Mouse (Mus musculus) hindbrain, embryonic 10.5 days (tissue): Measurements from ENCODE around the gene Tmem235. TPM values are rescaled to one million over a fixed set of nuclear protein-coding genes. Genes with fewer than 3 reads are reported as not detected.

Source experiments
- DNase-seq: peaks from one replicate; pipeline ENCODE4 v3.0.0-alpha.2; 2017; ENCODE audit warnings: low spot score
- H3K27ac ChIP-seq: fragments of 300-500 bp; sonication (generic); 2 replicates; pipeline ENCODE4 v1.5.1; 2016; ENCODE audit warnings: mild to moderate bottlenecking, moderate library complexity
- H3K27me3 ChIP-seq: fragments of 300-500 bp; sonication (generic); 2 replicates; pipeline ENCODE4 v1.6.1; 2016; ENCODE audit warnings: mild to moderate bottlenecking; ENCODE audit not compliant: poor library complexity, insufficient read depth, severe bottlenecking
- H3K36me3 ChIP-seq: fragments of 300-500 bp; sonication (generic); 2 replicates; pipeline ENCODE4 v1.6.1; 2016; ENCODE audit warnings: mild to moderate bottlenecking, moderate library complexity
- H3K4me1 ChIP-seq: fragments of 300-500 bp; sonication (generic); replicated peaks from 2 replicates; pipeline ENCODE4 v1.6.1; 2016; ENCODE audit warnings: mild to moderate bottlenecking
- H3K4me3 ChIP-seq: fragments of 300-500 bp; sonication (generic); 2 replicates; pipeline ENCODE4 v1.5.1; 2016; ENCODE audit warnings: mild to moderate bottlenecking, moderate library complexity
- H3K9me3 ChIP-seq: fragments of 300-500 bp; sonication (generic); 2 replicates; pipeline ENCODE4 v1.6.1; 2016; ENCODE audit warnings: mild to moderate bottlenecking, moderate library complexity
- WGBS: fragments of 180-500 bp; shearing (Covaris S2); methylation state at CpG from one replicate; pipeline ENCODE4 v1.1.7; 2016; 5-methylcytosine and 5-hydroxymethylcytosine counted together
- polyA plus RNA-seq: library from polyadenylated mRNA; unstranded; fragments of >200 nt; fragmentation: Nextera tagmentation; extraction: Ambion mirVana; gene quantifications from 2 replicates; pipeline ENCODE4 v1.2.1, GENCODE M21; 2016

The Tmem235 gene
- polyA plus RNA-seq, 1 experiment from 2014 or later: not detected

DNA sequence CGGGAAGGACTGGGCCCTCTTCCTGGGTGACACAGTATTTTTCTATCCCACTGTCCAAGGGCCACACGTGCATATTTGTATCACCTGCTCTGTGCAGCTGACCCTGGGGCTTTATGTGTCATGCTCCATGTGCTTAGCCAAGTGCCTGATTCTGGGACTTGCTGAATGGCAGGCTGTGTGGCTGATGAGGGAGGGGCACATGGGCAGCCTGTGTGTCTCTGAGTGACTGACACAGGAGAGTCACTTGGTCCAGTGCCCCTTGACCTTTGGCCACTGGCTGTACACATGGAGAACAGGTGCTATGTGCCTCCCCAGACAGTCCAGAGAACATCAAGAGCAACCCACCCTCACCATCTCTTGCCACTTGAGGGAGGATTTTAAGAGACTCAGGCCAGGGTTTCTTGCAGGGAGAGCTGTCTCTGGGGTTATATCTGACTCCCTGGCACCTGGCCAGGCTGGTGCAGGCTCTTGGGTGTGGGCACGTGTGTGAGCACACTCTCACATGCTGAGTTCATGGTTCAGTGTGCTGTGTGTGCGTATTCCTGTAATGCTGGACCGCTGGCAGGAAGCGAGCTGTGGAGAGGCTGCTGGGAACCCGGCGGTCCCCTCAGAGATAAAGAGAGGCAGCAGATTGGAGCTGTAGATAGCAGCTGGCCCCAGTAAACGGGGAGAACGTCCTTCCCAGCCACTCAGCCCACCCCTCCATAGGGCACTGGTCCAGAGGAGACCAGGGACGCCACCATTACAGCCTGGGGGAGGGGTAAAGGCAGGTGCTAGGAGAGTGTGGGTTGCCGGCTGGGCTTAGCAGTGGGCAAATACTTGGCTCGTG, 17.6 kb downstream of the Tmem235 start:
- H3K9me3 ChIP-seq: no peaks in the 10 kb centered on the region
- WGBS: 40% methylated on average over 13 of the region's 13 CpGs
- peaks cover 68% of the 10 kb centered on the region for H3K4me1 ChIP-seq
- no peak for DNase-seq
- H3K27ac ChIP-seq: peak overlapping the region; percentile 68
- H3K27me3 ChIP-seq: peaks cover 41% of the 10 kb centered on the region
- no peaks in the 10 kb centered on the region for H3K36me3 ChIP-seq
- H3K4me3 ChIP-seq: 0 out of 2 replicates have a peak overlapping the region, but pooled peaks have one; percentile 10

GRCm38 (mm10) chr11:117878892-117879291, 18.3 kb downstream of the Tmem235 start:
- Histone ChIP-seq H3K27me3 (peaks cover 45% of the 10 kb centered on the region), H3K9me3 (no peaks in the 10 kb centered on the region), H3K27ac (peak overlapping the region; percentile 68), H3K36me3 (no peaks in the 10 kb centered on the region), H3K4me1 (peaks cover 65% of the 10 kb centered on the region), H3K4me3 (no peak overlapping the region)
- WGBS: 32% methylated on average over 8 of the region's 8 CpGs
- DNase-seq: no peak

DNA sequence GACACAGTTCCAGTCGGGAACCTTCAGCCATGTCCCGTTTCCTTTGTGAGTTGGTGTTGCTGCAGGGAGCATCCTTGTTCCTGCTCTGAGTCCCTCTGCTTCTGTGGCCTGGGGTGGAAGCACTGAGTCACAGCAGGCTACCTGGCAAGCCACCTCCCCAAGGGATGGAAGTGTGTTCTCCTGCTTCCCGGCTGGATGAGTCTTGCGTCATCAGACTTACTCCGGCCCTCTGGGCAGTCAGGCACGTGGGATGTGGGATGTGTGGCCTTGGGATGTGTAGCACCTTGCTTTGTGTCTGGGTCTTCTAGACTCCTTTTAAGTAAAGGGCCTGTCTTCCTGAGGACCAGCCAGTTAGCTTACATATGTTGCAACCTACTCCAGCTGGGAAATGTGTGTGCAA, 19.1 kb downstream of the Tmem235 start:
- H3K36me3 ChIP-seq: no peaks in the 10 kb centered on the region
- 73% methylated on average over 6 of the region's 6 CpGs for WGBS
- peaks cover 65% of the 10 kb centered on the region for H3K4me1 ChIP-seq
- no peaks in the 10 kb centered on the region for H3K9me3 ChIP-seq
- 0 out of 2 replicates have a peak overlapping the region, but pooled peaks have one; percentile 4 for H3K27ac ChIP-seq
- no peak overlapping the region for H3K4me3 ChIP-seq
- DNase-seq: no peak
- H3K27me3 ChIP-seq: peaks cover 49% of the 10 kb centered on the region

DNA sequence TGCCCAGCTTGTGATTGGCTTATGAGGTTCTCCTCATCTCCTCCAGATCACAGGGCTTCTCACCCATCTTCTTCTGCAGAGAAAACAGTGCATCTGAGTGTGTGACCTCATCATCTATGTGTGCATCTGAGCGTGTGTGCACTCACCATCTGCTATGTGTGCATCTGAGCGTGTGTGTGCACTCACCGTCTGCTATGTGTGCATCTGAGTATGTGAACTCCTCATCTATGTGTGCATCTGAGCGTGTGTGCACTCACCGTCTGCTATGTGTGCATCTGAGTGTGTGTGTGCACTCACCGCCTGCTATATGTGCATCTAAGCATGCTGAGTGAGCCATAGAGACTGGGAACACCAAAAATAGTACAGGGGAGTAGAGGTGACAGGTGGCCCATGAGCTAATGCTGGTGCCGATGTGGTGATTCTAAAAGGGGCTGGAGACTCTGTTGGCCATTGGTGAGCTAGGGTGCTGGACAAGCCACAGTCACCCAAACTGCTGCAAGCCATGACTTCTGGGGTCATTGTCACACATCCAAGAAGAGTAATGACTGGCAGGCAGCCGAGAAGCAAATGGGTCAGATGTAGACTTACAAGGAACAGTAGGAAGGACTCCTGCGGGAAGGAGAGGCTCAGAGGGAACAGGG, 19.9 kb downstream of the Tmem235 start:
- Histone ChIP-seq H3K4me1 (peaks cover 57% of the 10 kb centered on the region), H3K36me3 (no peaks in the 10 kb centered on the region), H3K4me3 (no peak overlapping the region), H3K9me3 (no peaks in the 10 kb centered on the region), H3K27me3 (peaks cover 54% of the 10 kb centered on the region), H3K27ac (no peak overlapping the region)
- 87% methylated on average over 9 of the region's 9 CpGs for WGBS
- no peak for DNase-seq

GRCm38 (mm10) chr11:117880977-117881358, 20.4 kb downstream of the Tmem235 start:
- Histone ChIP-seq H3K27ac (0 out of 2 replicates have a peak overlapping the region, but pooled peaks have one; percentile 46), H3K27me3 (peaks cover 57% of the 10 kb centered on the region), H3K4me1 (peaks cover 56% of the 10 kb centered on the region), H3K36me3 (no peaks in the 10 kb centered on the region), H3K9me3 (no peaks in the 10 kb centered on the region), H3K4me3 (no peak overlapping the region)
- DNase-seq: no peak
- WGBS: 88% methylated on average over 6 of the region's 6 CpGs

DNA sequence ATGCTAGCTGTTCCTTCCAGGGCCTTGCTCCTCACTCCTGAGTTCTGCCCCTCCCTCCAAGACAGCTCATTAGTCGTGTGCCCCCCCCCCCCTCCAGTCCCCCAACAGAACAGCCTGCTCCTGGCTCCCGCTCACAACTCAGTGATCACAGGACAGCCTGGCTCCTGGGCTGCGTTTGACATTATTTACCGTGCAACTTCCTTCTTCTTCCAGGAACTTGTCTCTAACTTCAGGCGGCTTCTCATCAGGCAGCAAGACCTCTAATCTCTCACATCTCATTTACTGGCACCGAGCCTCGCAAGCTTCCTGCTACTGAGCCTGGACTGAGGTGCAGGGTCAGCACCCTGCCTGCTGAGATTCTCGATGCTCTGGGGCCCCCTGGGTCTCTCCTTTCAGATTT, 21.2 kb downstream of the Tmem235 start:
- no peaks in the 10 kb centered on the region for H3K36me3 ChIP-seq
- 13% methylated on average over 8 of the region's 8 CpGs for WGBS

DNA sequence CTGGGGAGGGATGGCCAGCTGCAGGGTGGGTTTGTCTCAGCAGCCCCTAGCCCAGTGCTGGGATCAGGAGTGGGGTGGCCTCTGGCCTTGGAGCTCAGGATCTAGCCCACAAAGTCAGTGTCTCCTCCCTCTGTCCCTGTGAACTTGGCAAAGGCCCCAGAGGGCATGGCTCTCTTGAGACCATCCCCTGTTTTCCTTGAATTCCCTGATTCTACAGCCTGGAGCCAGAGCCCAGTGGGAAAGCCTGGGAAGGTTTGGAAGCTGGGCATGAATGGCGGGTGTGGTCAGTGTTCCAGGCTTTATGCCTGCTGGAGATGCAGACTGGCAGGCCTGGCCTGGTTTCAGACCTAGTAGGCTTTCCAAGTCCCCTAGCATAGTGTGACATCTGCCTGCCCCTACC, 21.7 kb downstream of the Tmem235 start:
- H3K4me3 ChIP-seq: no peak overlapping the region
- peaks cover 56% of the 10 kb centered on the region for H3K4me1 ChIP-seq
- peak overlapping the region; percentile 46; the same call in 1 of the 2 replicates for H3K27ac ChIP-seq
- H3K9me3 ChIP-seq: no peaks in the 10 kb centered on the region
- no peaks in the 10 kb centered on the region for H3K36me3 ChIP-seq
- 76% methylated on average over 1 of the region's 1 CpGs for WGBS
- DNase-seq: no peak
- H3K27me3 ChIP-seq: peaks cover 68% of the 10 kb centered on the region

More for the DNA sequence above, 21.2 kb downstream of the Tmem235 start:
- Histone ChIP-seq H3K27me3 (peaks cover 63% of the 10 kb centered on the region), H3K9me3 (no peaks in the 10 kb centered on the region), H3K27ac (peak overlapping the region; percentile 46), H3K4me1 (peaks cover 56% of the 10 kb centered on the region), H3K4me3 (no peak overlapping the region)
- no peak for DNase-seq

DNA sequence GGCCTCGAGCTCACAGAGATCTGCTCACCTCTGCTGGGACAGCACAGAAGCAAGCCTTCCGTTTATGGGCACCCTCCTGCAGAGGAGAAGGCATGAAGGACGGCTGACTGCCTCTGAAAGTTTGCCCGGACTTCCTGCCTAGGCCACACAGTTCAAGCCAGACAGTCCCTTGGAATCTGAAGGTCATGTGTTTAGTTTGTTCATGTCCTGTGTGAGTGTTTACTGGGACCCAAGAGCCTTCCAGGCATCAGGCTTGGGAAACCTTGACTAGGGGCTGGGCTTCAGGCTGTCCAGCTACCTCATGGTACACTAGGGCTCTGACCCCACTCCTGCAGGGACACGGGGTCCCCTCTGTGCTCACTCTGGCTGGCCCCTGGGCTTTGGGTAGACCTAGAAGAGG, 25.4 kb downstream of the Tmem235 start:
- H3K4me3 ChIP-seq: no peak overlapping the region
- no peaks in the 10 kb centered on the region for H3K9me3 ChIP-seq
- H3K4me1 ChIP-seq: peaks cover 60% of the 10 kb centered on the region
- 0 out of 2 replicates have a peak overlapping the region, but pooled peaks have one; percentile 23 for H3K27ac ChIP-seq
- H3K27me3 ChIP-seq: peaks cover 84% of the 10 kb centered on the region
- H3K36me3 ChIP-seq: no peaks in the 10 kb centered on the region
- DNase-seq: no peak
- WGBS: 52% methylated on average over 5 of the region's 5 CpGs

DNA sequence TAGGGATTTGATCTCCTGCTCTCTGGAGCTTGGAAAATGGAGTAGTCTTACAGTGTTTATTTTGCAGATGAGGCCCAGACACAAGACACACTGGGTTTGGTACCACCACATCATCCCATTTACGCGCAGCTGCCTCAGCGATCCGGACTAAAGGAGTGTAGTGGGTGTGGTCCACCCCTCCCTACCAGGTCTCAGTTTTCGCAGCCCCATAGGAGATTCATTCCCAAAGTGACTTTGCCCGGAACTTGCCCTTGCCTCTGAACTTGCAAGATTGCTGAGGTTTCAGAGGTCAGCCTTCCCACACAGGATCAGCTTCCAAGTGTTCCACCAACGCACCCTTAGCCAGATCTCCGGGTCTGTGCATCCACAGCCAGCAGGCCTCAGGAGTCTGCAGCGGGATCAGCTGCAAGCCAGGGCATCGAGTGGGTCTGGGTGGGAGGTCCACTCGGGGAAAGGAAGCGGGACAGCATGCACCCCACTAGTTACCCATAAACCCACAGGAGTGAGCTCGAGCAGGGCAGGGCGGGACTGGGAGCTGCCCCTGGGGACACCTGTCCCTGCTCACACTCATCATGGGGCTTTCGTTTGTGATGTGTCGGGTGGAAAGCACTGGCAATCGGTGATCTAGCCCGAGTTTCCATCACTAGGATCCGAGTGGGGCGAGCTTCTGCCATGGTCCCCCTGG, 27.8 kb downstream of the Tmem235 start:
- no peaks in the 10 kb centered on the region for H3K36me3 ChIP-seq
- H3K4me1 ChIP-seq: peaks cover 45% of the 10 kb centered on the region
- WGBS: 9% methylated on average over 20 of the region's 20 CpGs
- H3K27ac ChIP-seq: peak overlapping the region; percentile 82
- DNase-seq: no peak
- H3K9me3 ChIP-seq: no peaks in the 10 kb centered on the region
- H3K27me3 ChIP-seq: peaks cover 89% of the 10 kb centered on the region
- peak overlapping the region; percentile 44 for H3K4me3 ChIP-seq

GRCm38 (mm10) chr11:117888853-117889822, 28.6 kb downstream of the Tmem235 start:
- peaks cover 44% of the 10 kb centered on the region for H3K4me1 ChIP-seq
- peak overlapping the region; percentile 44 for H3K4me3 ChIP-seq
- 2% methylated on average over 33 of the region's 33 CpGs for WGBS
- peaks cover 89% of the 10 kb centered on the region for H3K27me3 ChIP-seq
- H3K36me3 ChIP-seq: no peaks in the 10 kb centered on the region
- peak; percentile 60 for DNase-seq
- H3K27ac ChIP-seq: peak overlapping the region; percentile 82
- no peaks in the 10 kb centered on the region for H3K9me3 ChIP-seq

GRCm38 (mm10) chr11:117889887-117890340, 29.4 kb downstream of the Tmem235 start:
- DNase-seq: peak; percentile 47
- peak overlapping the region; percentile 44 for H3K4me3 ChIP-seq
- H3K27ac ChIP-seq: peak overlapping the region; percentile 82
- no peaks in the 10 kb centered on the region for H3K36me3 ChIP-seq
- peaks cover 44% of the 10 kb centered on the region for H3K4me1 ChIP-seq
- no peaks in the 10 kb centered on the region for H3K9me3 ChIP-seq
- H3K27me3 ChIP-seq: peaks cover 90% of the 10 kb centered on the region
- 1% methylated on average over 11 of the region's 11 CpGs for WGBS
